Mouse (Mus musculus): ENCODE results near the gene Mapk1ip1l. TPM values are rescaled to one million over a fixed set of nuclear protein-coding genes. Genes with fewer than 3 reads are reported as not detected.
A peak's percentile ranks its signal among the peaks of the same experiment; 100 is the strongest.
"Not testable (repeated sequence)": the region's sequence is repeated elsewhere in the genome, so short reads cannot be mapped to it uniquely, and the experiment has no call there.

Gene Mapk1ip1l
- total RNA-seq, 2 experiments from 2014 or later, result 42.9 to 86.7 TPM

- ATAC-seq (replicated peaks; ENCODE audit: poor library complexity, severe bottlenecking), result no peak
Observed at GRCm38 (mm10) chr14:47302885-47303680, 5.0 kb downstream of the Mapk1ip1l start.

- peak; percentile 77 for ATAC-seq (replicated peaks; ENCODE audit: poor library complexity, severe bottlenecking)
Observed at GRCm38 (mm10) chr14:47304814-47305405, 6.8 kb downstream of the Mapk1ip1l start.

- ATAC-seq (replicated peaks; ENCODE audit: poor library complexity, severe bottlenecking), result no peak
Observed at GRCm38 (mm10) chr14:47305933-47306332, 7.9 kb downstream of the Mapk1ip1l start.

- no peak for ATAC-seq (replicated peaks; ENCODE audit: poor library complexity, severe bottlenecking)
Observed at GRCm38 (mm10) chr14:47307669-47308068, 9.6 kb downstream of the Mapk1ip1l start.

GRCm38 (mm10) chr14:47309061-47309460 is 11.0 kb downstream of the Mapk1ip1l start:
- no peak for ATAC-seq (replicated peaks; ENCODE audit: poor library complexity, severe bottlenecking)

GRCm38 (mm10) chr14:47310342-47311181 is 12.5 kb downstream of the Mapk1ip1l start:
- no peak for ATAC-seq (replicated peaks; ENCODE audit: poor library complexity, severe bottlenecking)

GRCm38 (mm10) chr14:47319362-47319761 is 21.3 kb downstream of the Mapk1ip1l start:
- ATAC-seq (replicated peaks; ENCODE audit: poor library complexity, severe bottlenecking), result no peak

- not testable (repeated sequence) for ATAC-seq (replicated peaks; ENCODE audit: poor library complexity, severe bottlenecking)
Observed at GRCm38 (mm10) chr14:47321581-47321980, 23.5 kb downstream of the Mapk1ip1l start.

- no peak for ATAC-seq (replicated peaks; ENCODE audit: poor library complexity, severe bottlenecking)
Observed at GRCm38 (mm10) chr14:47325965-47326761, 28.1 kb downstream of the Mapk1ip1l start.

- peak; percentile 93 for ATAC-seq (replicated peaks; ENCODE audit: poor library complexity, severe bottlenecking)
Observed at GRCm38 (mm10) chr14:47327347-47327746, 29.3 kb downstream of the Mapk1ip1l start.

- no peak for ATAC-seq (replicated peaks; ENCODE audit: poor library complexity, severe bottlenecking)
Observed at GRCm38 (mm10) chr14:47331920-47332319, 33.9 kb downstream of the Mapk1ip1l start.

- peak; percentile 79 for ATAC-seq (replicated peaks; ENCODE audit: poor library complexity, severe bottlenecking)
Observed at GRCm38 (mm10) chr14:47334819-47335218, 36.8 kb downstream of the Mapk1ip1l start.

- no peak for ATAC-seq (replicated peaks; ENCODE audit: poor library complexity, severe bottlenecking)
Observed at GRCm38 (mm10) chr14:47335300-47335699, 37.2 kb downstream of the Mapk1ip1l start.

- ATAC-seq (replicated peaks; ENCODE audit: poor library complexity, severe bottlenecking), result no peak
Observed at GRCm38 (mm10) chr14:47340231-47340925, 42.3 kb downstream of the Mapk1ip1l start.

GRCm38 (mm10) chr14:47341811-47342291 is 43.8 kb downstream of the Mapk1ip1l start:
- ATAC-seq (replicated peaks; ENCODE audit: poor library complexity, severe bottlenecking), result peak; percentile 20

GRCm38 (mm10) chr14:47346715-47347114 is 48.6 kb downstream of the Mapk1ip1l start:
- ATAC-seq (replicated peaks; ENCODE audit: poor library complexity, severe bottlenecking), result no peak

GRCm38 (mm10) chr14:47350974-47351373 is 52.9 kb downstream of the Mapk1ip1l start:
- ATAC-seq (replicated peaks; ENCODE audit: poor library complexity, severe bottlenecking), result no peak

- no peak for ATAC-seq (replicated peaks; ENCODE audit: poor library complexity, severe bottlenecking)
Observed at GRCm38 (mm10) chr14:47352272-47352671, 54.2 kb downstream of the Mapk1ip1l start.

GRCm38 (mm10) chr14:47353240-47353639 is 55.2 kb downstream of the Mapk1ip1l start:
- no peak for ATAC-seq (replicated peaks; ENCODE audit: poor library complexity, severe bottlenecking)

Measured in granulocyte monocyte progenitor cell, adult 5-6 weeks (primary cell).